Comparison of ENCODE assay signal across 7 mouse cellular contexts in the genomic region with DNA sequence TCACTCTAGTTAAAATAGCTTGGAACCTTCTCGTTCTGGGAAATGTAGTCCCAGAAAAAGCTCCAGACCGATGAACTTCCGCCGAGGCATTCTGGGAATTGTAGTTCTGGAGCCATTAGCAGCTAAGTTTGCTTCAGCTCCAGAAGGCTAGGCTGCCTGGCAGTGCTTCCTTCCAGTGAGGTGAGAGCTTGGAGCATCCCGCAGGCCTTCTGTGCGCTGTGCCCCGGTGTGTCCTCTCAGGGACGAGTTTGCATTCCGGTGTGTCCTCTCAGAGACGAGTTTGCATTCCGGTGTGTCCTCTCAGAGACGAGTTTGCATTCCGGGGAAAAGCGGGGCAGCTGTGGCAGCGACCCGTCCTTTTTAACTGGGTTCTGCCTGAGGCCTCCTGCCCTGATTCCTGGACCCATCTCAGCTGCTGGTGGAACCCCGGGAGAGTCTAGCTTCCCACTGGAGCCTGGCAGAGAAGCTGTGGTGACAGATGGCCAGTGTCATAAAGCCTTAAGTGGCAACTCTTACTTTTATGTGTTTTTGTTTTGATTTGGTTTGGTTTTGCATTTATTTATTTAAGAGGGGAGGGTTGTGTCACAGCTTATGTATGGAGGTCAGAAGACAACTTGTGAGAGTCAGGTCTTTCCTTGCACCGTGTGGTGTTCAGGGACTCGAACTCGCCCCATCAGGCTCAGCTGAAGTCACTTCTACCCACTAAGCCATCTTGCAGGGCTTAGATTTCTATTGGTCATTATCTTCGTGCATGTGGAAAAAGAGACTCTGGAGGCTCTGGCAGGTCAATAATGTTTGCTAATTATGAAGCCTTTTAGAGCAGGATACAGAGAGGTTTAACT. TPM values are rescaled to one million over a fixed set of nuclear protein-coding genes. Genes with fewer than 3 reads are reported as not detected.
A peak's percentile ranks its signal among the peaks of the same experiment; 100 is the strongest.
DNase-seq lines count a peak whose midpoint lies in the region; ATAC-seq lines count a peak whose summit lies in the region.

A gene (plus strand): TSS at position 162 of the 842 bp plus-strand sequence.

- H3K9ac ChIP-seq in intestine, embryonic 15.5 days = peak within 1 kb of the TSS; percentile 47

- no peaks in the 10 kb centered on the region for H3K27me3 ChIP-seq in intestine, embryonic 15.5 days (replicated peaks)

- peak within 1 kb of the TSS; percentile 8 for H3K27ac ChIP-seq in intestine, embryonic 15.5 days

- intact Hi-C loops in left cerebral cortex, postnatal 14 days (cut with DNase I) = loop anchor here (2.0 to 5.0 kb wide), 3 partner anchors 46 to 123 kb away; a partner anchor contains a TSS

- peak within 1 kb of the TSS; percentile 45 for H3K4me3 ChIP-seq in intestine, embryonic 15.5 days (replicated peaks)

- peaks cover 3% of the 10 kb centered on the region; the same call in 1 of the 2 replicates for H3K4me1 ChIP-seq in intestine, embryonic 15.5 days (replicated peaks)

- WGBS in intestine, embryonic 15.5 days = 15% methylated on average over 21 of the region's 21 CpGs

- no peaks in the 10 kb centered on the region for H3K36me3 ChIP-seq in intestine, embryonic 15.5 days

- H3K9me3 ChIP-seq in intestine, embryonic 15.5 days = no peaks in the 10 kb centered on the region

- peak within 1 kb of the TSS; percentile 67 for H3K4me2 ChIP-seq in intestine, embryonic 15.5 days (replicated peaks)

- peak; percentile 94 for ATAC-seq in intestine, embryonic 15.5 days
- ATAC-seq in megakaryocyte-erythroid progenitor cell, adult 5-6 weeks (replicated peaks; ENCODE audit: low FRiP score, low TSS enrichment, poor library complexity, severe bottlenecking) = peak; percentile 94

- DNase-seq in adrenal gland, postnatal 10 days = peak; percentile 84
- DNase-seq in embryo, embryonic 11 days = peak; percentile 91
- DNase-seq in gastrocnemius, postnatal 4 days (ENCODE audit: low spot score in 2 of 2) = peak; percentile 36 to 79
- DNase-seq in left cerebral cortex, postnatal 14 days (ENCODE audit: low spot score in 2 of 2) = peak; percentile 86 to 91
- peak; percentile 85 to 92 for DNase-seq in right cerebral cortex, postnatal 36 days (ENCODE audit: low spot score in 2 of 2)

RNA-seq across cellular contexts. Expression of the gene that starts here (rescaled TPM):
- total RNA-seq in adrenal gland, postnatal 10 days (2021) = 1 to 10 TPM; 2.0 to 3.5 TPM
- total RNA-seq in gastrocnemius, postnatal 4 days (2021) = 1 to 10 TPM; 2.1 to 2.2 TPM
- 2.8 and 3.1 TPM in 2 replicates for polyA plus RNA-seq in intestine, embryonic 15.5 days (2015; fragmentation: Nextera tagmentation; extraction: Ambion mirVana)
- 1 to 10 TPM; 6.1 to 7.5 TPM for total RNA-seq in left cerebral cortex, postnatal 14 days (2021)
- total RNA-seq in megakaryocyte-erythroid progenitor cell, adult 5-6 weeks (2014; fragmentation: Nextera tagmentation) = 0.67 and 1.8 TPM in 2 replicates
- 1.4 TPM in 1 of 2 replicates, not detected in the other for total RNA-seq in megakaryocyte-erythroid progenitor cell, adult 5-6 weeks (2017)

Comparison
In these comparisons a context has a peak if more than half of its experiments do, and no peak if none do; other contexts are left out.
1. Peak in every context shown above with its lines: DNase-seq, ATAC-seq, H3K4me3 ChIP-seq and H3K27ac ChIP-seq.